In the genomic region with DNA sequence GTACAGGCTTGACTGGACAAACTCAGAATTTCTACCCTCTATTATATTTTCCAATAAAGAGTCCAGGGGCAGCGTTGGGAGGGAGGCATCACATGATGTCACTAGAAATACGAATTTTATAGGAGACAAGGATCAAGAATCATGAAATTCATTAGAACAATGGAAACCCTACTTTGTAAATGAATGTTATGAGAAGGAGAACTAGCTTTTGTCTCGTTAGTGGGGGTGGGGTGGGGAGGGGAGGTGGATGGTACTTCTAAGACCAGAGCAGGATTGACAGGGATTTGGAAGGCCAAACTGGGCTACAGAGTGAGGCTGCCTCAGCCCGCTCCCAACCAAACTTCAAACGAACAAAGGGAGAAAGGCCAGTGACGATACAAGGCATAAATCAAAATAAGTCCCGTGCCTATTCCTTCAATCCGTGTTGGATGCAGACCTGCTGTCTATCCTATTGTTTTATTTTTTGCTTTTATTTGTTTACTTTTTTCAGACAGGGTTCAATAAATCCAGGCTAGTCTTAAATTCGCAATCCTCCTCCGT, we compare ENCODE assay signal across 8 mouse cellular contexts. TPM values are rescaled to one million over a fixed set of nuclear protein-coding genes. Genes with fewer than 3 reads are reported as not detected.
A peak's percentile ranks its signal among the peaks of the same experiment; 100 is the strongest.
DNase-seq lines count a peak whose midpoint lies in the region; ATAC-seq lines count a peak whose summit lies in the region.

No protein-coding gene starts in this region.

- peak overlapping the region; percentile 92 for H3K27ac ChIP-seq in intestine, embryonic 14.5 days (ENCODE audit: low read depth)
- H3K27ac ChIP-seq in neural tube, embryonic 13.5 days (replicated peaks), result peak overlapping the region; percentile 88

- peak overlapping the region; percentile 67 for H3K4me2 ChIP-seq in intestine, embryonic 14.5 days (ENCODE audit: low read length)
- H3K4me2 ChIP-seq in neural tube, embryonic 13.5 days, result peak overlapping the region; percentile 67

- 3% methylated on average over 10 of the region's 10 CpGs for WGBS in intestine, embryonic 14.5 days
- 3% methylated on average over 10 of the region's 10 CpGs for WGBS in neural tube, embryonic 13.5 days

- H3K36me3 ChIP-seq in intestine, embryonic 14.5 days (ENCODE audit: control insufficient read depth, insufficient read depth, low read length), result peaks cover 11% of the 10 kb centered on the region
- H3K36me3 ChIP-seq in neural tube, embryonic 13.5 days, result peaks cover 9% of the 10 kb centered on the region

- H3K4me3 ChIP-seq in intestine, embryonic 14.5 days (ENCODE audit: low read depth, low read length), result peak overlapping the region; percentile 88
- H3K4me3 ChIP-seq in neural tube, embryonic 13.5 days, result peak overlapping the region; percentile 67

- H3K9me3 ChIP-seq in intestine, embryonic 14.5 days (ENCODE audit: control insufficient read depth, low read length), result no peaks in the 10 kb centered on the region
- no peaks in the 10 kb centered on the region for H3K9me3 ChIP-seq in neural tube, embryonic 13.5 days

- no peaks in the 10 kb centered on the region for H3K27me3 ChIP-seq in intestine, embryonic 14.5 days (replicated peaks; ENCODE audit: control insufficient read depth, insufficient read depth, low read length)
- H3K27me3 ChIP-seq in neural tube, embryonic 13.5 days, result no peaks in the 10 kb centered on the region

- no peak for ATAC-seq in intestine, embryonic 14.5 days (replicated peaks; ENCODE audit: low FRiP score, low TSS enrichment, low read depth)
- ATAC-seq in neural tube, embryonic 13.5 days (ENCODE audit: low read depth), result no peak
- no peak for ATAC-seq in inflammation-experienced regulatory T-cells, adult 6 months

- peaks cover 11% of the 10 kb centered on the region; the same call in 1 of the 2 replicates for H3K4me1 ChIP-seq in intestine, embryonic 14.5 days (replicated peaks; ENCODE audit: control insufficient read depth, insufficient read depth, low read length)
- peaks cover 55% of the 10 kb centered on the region for H3K4me1 ChIP-seq in neural tube, embryonic 13.5 days (replicated peaks)

- DNase-seq in kidney, postnatal 10 days, result peak; percentile 20
- DNase-seq in kidney, postnatal 25 days, result no peak
- DNase-seq in embryo, embryonic 10 days (ENCODE audit: low spot score), result peak; percentile 65
- peak; percentile 62 for DNase-seq in intestine, embryonic 14.5 days (ENCODE audit: low spot score)
- DNase-seq in urinary bladder, postnatal 4 days (ENCODE audit: low spot score in 2 of 2), result no peak
- no peak for DNase-seq in thymus, adult 18-20 months

- H3K9ac ChIP-seq in intestine, embryonic 14.5 days (ENCODE audit: low read length), result peak overlapping the region; percentile 83
- H3K9ac ChIP-seq in neural tube, embryonic 13.5 days, result peak overlapping the region; percentile 69

RNA-seq across cellular contexts. Expression of a gene that starts 0.9 kb away (rescaled TPM):
- 61.0 and 66.1 TPM in 2 replicates for polyA plus RNA-seq in intestine, embryonic 14.5 days (2014; fragmentation: Nextera tagmentation; extraction: Ambion mirVana)
- polyA plus RNA-seq in neural tube, embryonic 13.5 days (2015; fragmentation: Nextera tagmentation; extraction: Ambion mirVana), result 74.9 and 77.8 TPM in 2 replicates
- 100 to 1,000 TPM; 121 to 184 (median 148) TPM for polyA plus RNA-seq in inflammation-experienced regulatory T-cells, adult 6 months (2017; shearing (Covaris generic))

RNA-seq across cellular contexts. Expression of a gene that starts 1.0 kb away (rescaled TPM):
- polyA plus RNA-seq in intestine, embryonic 14.5 days (2014; fragmentation: Nextera tagmentation; extraction: Ambion mirVana), result 135 and 143 TPM in 2 replicates
- 148 and 154 TPM in 2 replicates for polyA plus RNA-seq in neural tube, embryonic 13.5 days (2015; fragmentation: Nextera tagmentation; extraction: Ambion mirVana)
- 100 to 1,000 TPM; 101 to 138 (median 130) TPM for polyA plus RNA-seq in inflammation-experienced regulatory T-cells, adult 6 months (2017; shearing (Covaris generic))

Comparison
In these comparisons a context has a peak if more than half of its experiments do, and no peak if none do; other contexts are left out.
1. DNase-seq: peak in kidney, postnatal 10 days (single experiment), embryo, embryonic 10 days (single experiment) and intestine, embryonic 14.5 days (single experiment); none in kidney, postnatal 25 days (0 of 2), urinary bladder, postnatal 4 days (0 of 2) and thymus, adult 18-20 months (0 of 2).